Mouse (Mus musculus) spleen, adult 12 weeks (tissue): ENCODE data around the gene Plekho2.

Source experiments
- DNase-seq: peaks from one replicate; pipeline ENCODE4 v3.0.0; 2022; ENCODE audit warnings: low spot score

The Plekho2 gene

GRCm38 (mm10) chr9:65586406-65587269, 6.8 kb upstream of the Plekho2 start, which contains the start of gene Pif1:
Gene Pif1 (plus strand): TSS chr9:65587160.
- peak; percentile 79 for DNase-seq

DNA sequence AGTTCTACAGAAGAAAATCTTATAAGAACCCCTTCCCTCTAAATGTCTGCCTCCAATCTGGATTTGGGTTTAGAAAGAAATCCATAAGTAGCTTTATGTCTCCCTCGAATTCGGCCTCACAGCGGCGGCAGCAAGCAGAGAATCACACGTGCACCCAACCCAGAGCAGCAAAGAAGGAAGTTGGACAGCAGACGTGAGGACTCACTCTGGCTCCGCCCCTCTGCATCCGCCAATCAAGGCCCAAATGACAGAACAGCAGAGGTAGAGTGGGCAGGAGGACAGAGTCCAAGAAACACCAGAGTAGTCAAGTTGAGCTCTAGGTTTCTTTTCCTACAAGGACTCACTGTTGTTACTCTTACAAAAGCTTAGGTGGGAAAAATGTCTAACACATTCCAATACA, 3.2 kb upstream of the Plekho2 start:
- peak; percentile 40 for DNase-seq

DNA sequence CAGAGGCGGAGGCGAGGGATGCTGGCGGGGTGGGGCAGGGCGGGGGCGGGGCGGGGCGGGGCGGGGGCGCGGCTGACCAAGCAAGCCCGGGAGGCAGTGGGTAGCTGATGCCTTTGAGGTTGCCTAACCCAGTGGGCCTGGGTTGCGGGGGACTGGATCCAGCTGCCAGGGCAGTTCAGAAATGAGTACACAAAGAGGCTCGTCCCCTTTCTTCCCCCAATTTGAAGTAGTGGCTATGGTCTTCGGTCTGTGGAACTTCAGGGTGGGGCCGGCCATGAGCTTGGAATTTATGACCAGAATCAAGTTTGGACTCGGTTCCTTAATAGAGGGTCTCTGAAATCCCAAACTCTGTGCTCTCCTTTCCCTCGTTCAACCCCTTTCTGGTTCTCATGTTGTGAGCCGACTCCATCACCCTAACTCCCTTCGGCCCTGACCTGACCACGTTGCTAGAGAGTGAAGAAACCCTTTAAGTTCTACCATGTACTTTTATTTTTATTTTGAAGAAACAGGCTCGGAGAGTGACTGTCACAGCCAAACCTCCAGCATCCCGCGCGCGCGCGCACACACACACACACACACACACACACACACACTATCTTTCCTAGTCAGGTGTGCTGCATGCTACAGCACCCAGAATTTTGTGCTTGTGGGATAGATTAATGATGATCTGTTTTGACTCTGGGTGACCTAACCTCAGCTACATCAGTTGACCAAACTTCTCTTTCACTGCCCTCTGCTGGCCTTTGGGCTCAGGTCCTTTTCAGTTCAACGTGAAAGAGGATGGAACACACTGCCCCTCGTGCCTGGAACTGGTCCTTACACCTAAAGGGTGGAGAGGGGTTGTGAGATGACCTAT, 789 bp upstream of the Plekho2 start:
- peak; percentile 83 for DNase-seq

GRCm38 (mm10) chr9:65578801-65579249, 1.0 kb downstream of the Plekho2 start:
- peak; percentile 46 for DNase-seq

DNA sequence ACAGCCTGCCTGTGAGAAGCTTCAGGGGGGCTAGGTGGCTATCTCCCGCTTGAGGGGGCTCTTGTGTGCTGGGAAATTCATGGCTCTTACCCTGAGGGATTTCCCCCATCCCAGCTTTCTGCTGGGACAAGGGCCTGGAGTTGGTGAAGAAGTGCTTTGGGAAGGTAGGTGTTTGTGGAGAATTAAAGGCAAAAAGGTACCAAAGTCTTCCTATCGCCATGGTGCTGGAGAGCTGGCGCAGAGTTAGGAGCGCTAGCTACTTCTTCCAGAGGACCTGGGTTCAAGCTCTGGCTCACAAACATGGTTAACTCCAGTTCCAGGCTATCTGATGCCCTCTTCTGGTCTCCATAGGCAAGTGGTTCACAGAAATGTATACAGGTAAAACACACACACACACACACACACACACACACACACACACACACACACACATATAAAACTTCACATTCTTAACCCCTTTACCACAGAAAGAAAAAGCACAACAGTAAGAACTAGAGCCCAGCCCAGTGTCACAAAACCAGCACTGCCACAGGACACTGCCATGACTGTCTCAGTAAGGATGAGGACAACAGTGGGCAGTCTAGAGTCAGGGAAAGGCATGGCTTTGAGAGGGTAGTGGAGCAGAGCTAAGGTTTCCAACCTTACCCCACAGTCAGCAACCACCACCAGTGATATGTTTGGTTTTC, 2.2 kb downstream of the Plekho2 start:
- no peak for DNase-seq

GRCm38 (mm10) chr9:65576861-65577510, 2.9 kb downstream of the Plekho2 start:
- DNase-seq, result no peak

GRCm38 (mm10) chr9:65575393-65576196, 4.2 kb downstream of the Plekho2 start:
- DNase-seq, result peak; percentile 54

- DNase-seq, result peak; percentile 19
These were observed 5.1 kb downstream of the Plekho2 start for GRCm38 (mm10) chr9:65574513-65575392.

- no peak for DNase-seq
These were observed 7.0 kb downstream of the Plekho2 start for GRCm38 (mm10) chr9:65572837-65573236.

DNA sequence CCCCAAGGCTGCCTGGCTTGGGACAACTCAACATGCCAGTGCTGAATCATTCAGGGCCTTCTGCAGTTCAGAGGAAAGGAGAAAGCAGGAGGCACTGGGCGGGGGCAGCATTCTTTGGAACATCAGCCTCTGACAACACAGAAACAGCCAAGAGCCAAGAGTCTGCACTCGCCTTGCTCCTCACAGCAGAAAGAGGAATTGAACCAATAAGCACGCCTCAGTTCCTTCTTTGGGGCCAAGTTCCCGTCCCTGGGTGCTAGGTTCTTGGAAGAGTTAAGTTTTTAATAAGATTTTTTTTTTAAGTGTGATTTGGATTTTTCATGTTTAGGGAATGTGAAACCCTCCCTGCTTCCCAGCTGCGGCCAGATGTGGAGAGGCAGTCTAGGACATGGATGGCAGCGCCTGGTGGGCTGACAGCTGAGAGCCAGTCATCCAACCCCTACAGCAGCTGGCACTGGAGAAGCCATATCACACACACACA, 10.3 kb downstream of the Plekho2 start:
- DNase-seq, result no peak

DNA sequence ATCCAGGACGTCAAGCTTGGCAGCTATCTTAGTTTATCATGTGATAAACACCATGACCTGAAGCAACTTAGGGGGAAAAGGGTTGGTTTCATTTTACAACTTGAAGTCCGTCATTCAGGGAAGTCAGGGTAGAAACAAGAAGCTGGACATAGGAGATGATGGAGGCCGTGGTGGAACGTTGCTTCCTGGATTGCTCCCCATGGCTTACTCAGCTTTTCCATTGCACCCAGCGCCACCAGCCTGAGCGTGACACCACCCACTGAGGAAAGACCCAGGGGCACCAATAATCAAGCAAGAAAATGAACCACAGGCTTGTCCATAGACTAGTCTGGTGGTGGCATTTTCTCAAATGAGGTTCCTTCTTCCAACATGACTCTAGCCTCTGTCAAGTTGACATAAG, 11.1 kb downstream of the Plekho2 start:
- no peak for DNase-seq

DNA sequence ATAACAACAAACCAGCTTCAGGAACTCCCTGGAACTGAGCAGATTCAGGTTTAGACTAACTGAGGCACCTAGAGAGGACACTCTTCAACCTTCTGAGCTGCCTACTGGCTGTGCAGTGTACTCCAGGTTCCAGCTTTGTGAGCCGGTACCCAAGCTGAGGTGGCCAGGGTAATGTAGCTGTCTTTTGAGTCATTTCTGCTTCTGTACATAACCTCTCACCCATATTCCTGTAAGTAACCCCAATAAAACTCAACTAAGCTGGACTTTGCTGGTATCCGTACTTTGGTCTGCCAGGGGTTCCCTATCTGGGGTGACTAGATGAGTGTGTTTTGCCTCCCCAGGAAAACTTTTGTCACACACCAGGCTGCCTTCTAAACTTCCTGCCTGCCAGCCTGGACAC, 15.1 kb downstream of the Plekho2 start:
- no peak for DNase-seq

GRCm38 (mm10) chr9:65563073-65563472, 16.8 kb downstream of the Plekho2 start:
- no peak for DNase-seq

DNA sequence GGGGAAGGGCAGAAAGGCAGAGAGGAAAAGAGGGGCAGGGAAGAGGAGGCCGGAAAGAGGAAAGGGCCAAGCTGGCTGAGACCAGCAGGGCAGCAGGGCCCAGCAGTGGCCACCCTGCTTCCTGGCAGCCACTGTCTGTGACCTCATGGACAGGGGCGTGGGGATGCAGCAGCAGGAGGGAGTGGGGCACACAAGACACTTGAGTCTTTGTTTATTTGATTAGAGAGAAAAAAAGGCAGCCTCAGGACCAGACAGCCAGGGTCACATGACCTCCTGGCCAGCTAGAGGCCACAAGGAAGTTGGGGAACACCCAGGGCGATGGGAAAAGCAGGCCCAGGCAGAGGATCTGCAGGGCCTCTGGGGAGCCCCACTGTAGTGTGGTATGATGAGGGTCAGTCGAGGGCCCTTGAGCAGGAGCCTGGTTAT, 17.7 kb downstream of the Plekho2 start:
- no peak for DNase-seq

DNA sequence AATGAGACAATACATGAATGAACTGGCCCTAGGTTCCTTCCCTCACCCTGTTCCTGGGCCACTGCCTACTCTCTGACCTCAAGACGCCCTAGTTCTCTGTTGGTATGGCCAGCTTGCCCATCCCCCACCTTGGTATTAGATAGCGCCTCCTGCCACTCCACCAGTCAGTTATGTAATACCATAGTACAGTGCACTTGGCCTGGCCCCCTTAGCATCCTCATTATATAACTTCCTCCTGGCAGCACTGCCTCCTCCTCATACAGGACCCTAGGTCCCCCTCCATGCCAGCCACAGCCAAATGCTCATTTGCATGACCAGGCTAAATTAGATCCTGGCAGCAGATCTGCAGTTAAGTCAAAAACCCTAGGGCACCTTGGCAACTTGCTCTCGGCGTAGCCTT, 18.8 kb downstream of the Plekho2 start:
- no peak for DNase-seq

DNA sequence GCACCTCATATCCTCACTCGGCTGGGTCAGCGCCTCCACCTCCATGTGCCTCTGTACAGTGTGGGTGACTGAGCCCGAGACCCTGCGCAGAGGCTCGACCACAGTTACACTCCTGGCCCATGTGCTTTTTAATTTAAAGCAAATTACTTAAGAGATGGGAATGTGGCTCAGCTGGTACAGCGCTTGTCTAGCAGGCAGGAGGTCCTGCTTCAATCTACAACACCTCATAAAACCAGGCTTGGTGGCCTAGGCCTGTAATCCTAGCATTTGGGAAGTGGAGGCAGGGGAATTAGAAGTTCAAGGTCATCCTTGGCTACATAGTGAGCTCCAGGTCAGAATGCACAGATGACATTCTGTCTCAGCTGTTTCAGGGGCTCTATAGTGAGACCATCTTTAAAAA, 21.0 kb downstream of the Plekho2 start:
- DNase-seq, result no peak

DNA sequence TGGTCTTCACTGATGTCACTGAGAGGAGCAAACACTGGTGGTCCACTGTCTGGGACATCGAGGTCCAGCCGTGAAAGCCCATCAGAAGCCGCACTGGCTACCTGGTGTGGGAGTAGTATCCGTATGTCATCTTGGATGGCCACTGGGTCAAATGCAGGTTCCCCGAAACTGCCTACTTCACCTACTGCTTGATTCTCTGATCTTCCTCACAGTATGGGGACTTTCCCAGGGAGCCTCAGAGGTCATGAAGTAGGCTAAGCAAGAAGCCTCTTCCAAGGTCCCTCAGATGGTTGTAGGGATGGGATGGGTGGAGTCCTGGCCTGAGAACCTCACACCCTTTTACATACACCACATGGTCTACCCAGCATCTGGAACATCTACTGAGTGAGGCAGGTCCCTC, 22.9 kb downstream of the Plekho2 start:
- DNase-seq, result no peak

GRCm38 (mm10) chr9:65556349-65556748, 23.5 kb downstream of the Plekho2 start:
- DNase-seq, result no peak

GRCm38 (mm10) chr9:65555621-65556020, 24.2 kb downstream of the Plekho2 start:
- DNase-seq, result no peak

DNA sequence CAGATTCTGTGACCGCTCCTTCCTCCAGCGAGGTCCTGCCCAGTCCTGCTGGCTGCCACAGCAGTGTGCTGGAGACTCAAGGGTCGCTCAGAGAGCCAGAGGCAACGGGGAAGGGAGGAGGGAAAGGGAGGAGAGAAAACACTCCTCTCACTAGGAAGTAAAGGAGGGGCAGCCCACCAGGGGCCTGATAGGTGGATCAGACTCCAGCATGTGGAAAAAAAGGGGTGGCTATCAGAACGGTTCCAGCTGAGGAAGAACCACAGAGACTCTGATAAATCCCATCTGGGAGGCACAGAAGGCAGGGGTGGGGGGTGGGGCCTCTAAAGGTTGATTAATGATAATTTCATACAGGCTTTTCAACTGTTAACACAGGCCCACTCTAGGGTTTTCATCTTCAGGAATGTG, 24.8 kb downstream of the Plekho2 start:
- no peak for DNase-seq
